Mouse (Mus musculus) cerebellum, adult 2 months (tissue): ENCODE data around the gene Ube2j2. TPM values are rescaled to one million over a fixed set of nuclear protein-coding genes. Genes with fewer than 3 reads are reported as not detected.
A peak's percentile ranks its signal among the peaks of the same experiment; 100 is the strongest.

Experiments used
- DNase-seq, 2 experiments: peaks; one replicate each; pipeline ENCODE4 v3.0.0; 2021
- H3K27ac ChIP-seq: fragments of 200-500 bp; 2 replicates; pipeline ENCODE4 v1.5.1; 2012; ENCODE audit warnings: low read length, control low read depth, inconsistent platforms; ENCODE audit not compliant: insufficient read depth
- H3K27me3 ChIP-seq: fragments of 200-500 bp; 2 replicates; pipeline ENCODE4 v1.6.1; 2012; ENCODE audit warnings: inconsistent platforms, mild to moderate bottlenecking, low read length, moderate library complexity; ENCODE audit not compliant: control insufficient read depth, insufficient read depth
- H3K4me1 ChIP-seq: fragments of 200-500 bp; 2 replicates; pipeline ENCODE4 v1.6.1; 2011; ENCODE audit warnings: low read length; ENCODE audit not compliant: control insufficient read depth, insufficient read depth
- H3K4me3 ChIP-seq: fragments of 200-500 bp; replicated peaks from 2 replicates; pipeline ENCODE3; 2011; ENCODE audit warnings: mild to moderate bottlenecking, low read depth, low read length, control low read depth; ENCODE audit not compliant: insufficient read depth
- CTCF ChIP-seq: fragments of 200-500 bp; IDR thresholded peaks from 2 replicates; pipeline ENCODE4 v1.5.1; 2011; ENCODE audit warnings: low read depth, mild to moderate bottlenecking, control low read depth, low read length, moderate library complexity, borderline replicate concordance; ENCODE audit not compliant: insufficient read depth
- POLR2A ChIP-seq: fragments of 200-500 bp; IDR thresholded peaks from 2 replicates; pipeline ENCODE4 v1.6.1; 2011; ENCODE audit warnings: low read length, control low read depth, borderline replicate concordance; ENCODE audit not compliant: insufficient read depth
- WGBS: fragments of 180-500 bp; shearing (Covaris S2); methylation state at CpG from one replicate; pipeline ENCODE4 v1.1.7; 2018; 5-methylcytosine and 5-hydroxymethylcytosine counted together
- polyA plus RNA-seq: library from polyadenylated mRNA; depleted of rRNA; stranded (reverse); fragments of >200 nt; gene quantifications from 2 replicates; pipeline ENCODE4 v1.2.3, GENCODE M21; 2012; rRNA removed

The Ube2j2 gene
- polyA plus RNA-seq, 1 experiment = 78.4 TPM

DNA sequence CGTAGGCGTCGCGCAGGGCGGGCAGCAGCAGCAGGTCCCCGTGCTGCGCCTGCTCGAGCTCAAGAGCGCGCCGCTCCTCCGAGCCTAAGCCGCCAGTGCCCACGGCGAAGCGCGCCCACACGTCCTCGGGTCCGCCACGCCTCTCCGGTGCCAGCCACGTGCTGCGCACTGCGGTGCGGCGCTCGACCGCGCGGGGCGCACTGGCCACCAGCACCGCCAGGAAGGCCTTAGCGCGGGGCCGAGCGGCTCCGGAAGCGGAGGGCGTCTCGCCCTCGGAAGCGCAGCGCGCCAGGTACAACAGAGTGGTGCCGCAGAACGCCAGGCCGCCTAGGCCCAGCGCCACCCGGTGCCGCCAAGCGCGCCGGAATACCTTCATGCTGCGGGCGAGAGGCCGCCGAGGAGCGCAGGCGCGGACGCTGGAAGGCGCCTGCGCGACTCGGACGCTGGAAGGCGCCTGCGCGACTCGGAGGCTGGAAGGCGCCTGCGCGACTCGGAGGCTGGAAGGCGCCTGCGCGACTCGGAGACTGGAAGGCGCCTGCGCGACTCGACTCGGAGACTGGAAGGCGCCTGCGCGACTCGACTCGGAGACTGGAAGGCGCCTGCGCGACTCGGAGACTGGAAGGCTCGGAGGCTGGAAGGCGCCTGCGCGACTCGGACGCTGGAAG lies 48.7 kb downstream of the Ube2j2 start, which contains the start of the genes B3galt6 and Sdf4:
Gene B3galt6 (minus strand): TSS at position 409 of the 665 bp plus-strand sequence.
Gene Sdf4 (plus strand): TSS at position 632 of the 665 bp plus-strand sequence.
- Histone ChIP-seq H3K27ac (peak within 1 kb of the TSS; percentile 99), H3K27me3 (no peaks in the 10 kb centered on the region), H3K4me1 (peaks cover 12% of the 10 kb centered on the region), H3K4me3 (peak within 1 kb of the TSS; percentile 90)
- peak; percentile 72 for TF ChIP-seq CTCF
- TF ChIP-seq POLR2A = peak; percentile 68
- under 1% methylated on average over 99 of the region's 99 CpGs for WGBS
- DNase-seq = peak; percentile 92 to 95

DNA sequence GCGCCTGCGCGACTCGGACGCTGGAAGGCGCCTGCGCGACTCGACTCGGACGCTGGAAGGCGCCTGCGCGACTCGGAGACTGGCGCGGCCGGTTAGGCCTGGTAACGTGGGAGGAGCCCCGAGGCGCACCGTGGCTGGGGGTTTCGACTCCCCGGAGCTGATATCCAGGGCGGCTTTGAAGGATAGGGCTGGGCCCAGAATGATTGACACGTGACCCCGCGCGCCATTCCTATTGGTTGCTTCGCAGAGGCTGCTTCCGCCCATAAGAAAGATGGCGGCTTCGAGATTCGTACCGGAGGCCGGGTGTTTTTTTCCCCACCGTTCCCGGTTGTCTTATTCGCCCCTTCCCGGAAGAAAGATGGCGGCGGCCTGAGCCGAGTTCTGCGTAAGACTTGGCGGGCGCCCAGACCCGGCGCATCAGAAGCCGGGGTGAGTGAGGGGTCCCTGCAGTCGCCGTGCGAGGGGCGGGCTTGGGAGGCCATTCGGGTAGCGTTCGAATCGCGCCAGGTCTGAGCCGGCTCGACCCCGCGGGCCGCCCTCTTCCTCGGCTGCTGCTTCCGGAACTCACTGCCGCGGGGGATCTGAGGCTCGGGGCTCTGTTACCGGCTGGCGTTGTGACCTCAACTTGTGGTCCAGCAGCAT lies 49.4 kb downstream of the Ube2j2 start:
- Histone ChIP-seq H3K4me1 (peaks cover 12% of the 10 kb centered on the region), H3K27me3 (no peaks in the 10 kb centered on the region), H3K4me3 (peak overlapping the region; percentile 90), H3K27ac (peak overlapping the region; percentile 99)
- peak in 1 of 2 experiments; percentile 98 for DNase-seq
- WGBS = under 1% methylated on average over 70 of the region's 70 CpGs
- TF ChIP-seq POLR2A (no peak), CTCF (no peak)

DNA sequence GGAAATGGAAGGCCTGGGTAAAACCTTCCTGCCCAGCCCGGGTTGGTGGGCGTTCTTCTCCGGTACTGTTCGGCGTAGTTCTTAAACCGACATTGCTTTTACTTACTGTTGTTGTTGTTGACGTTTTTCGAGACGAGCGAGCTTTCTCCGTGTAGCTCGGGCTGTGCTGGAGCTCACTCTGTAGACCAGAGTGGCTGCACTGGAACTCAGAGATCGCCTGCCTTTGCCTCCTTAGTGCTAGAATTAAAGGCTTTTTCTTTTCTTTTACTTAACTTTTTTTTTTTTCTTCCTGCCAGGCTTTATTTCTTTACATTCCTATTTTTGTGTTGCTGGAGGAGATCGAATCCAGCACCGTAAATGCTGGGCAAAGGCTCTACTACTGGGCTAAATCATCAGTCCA lies 50.0 kb downstream of the Ube2j2 start:
- peak overlapping the region; percentile 90 for H3K4me3 ChIP-seq
- peak overlapping the region; percentile 99 for H3K27ac ChIP-seq
- no peaks in the 10 kb centered on the region for H3K27me3 ChIP-seq
- no peak for DNase-seq
- TF ChIP-seq POLR2A = no peak
- TF ChIP-seq CTCF = no peak
- WGBS = 3% methylated on average over 15 of the region's 15 CpGs
- H3K4me1 ChIP-seq = peaks cover 12% of the 10 kb centered on the region

DNA sequence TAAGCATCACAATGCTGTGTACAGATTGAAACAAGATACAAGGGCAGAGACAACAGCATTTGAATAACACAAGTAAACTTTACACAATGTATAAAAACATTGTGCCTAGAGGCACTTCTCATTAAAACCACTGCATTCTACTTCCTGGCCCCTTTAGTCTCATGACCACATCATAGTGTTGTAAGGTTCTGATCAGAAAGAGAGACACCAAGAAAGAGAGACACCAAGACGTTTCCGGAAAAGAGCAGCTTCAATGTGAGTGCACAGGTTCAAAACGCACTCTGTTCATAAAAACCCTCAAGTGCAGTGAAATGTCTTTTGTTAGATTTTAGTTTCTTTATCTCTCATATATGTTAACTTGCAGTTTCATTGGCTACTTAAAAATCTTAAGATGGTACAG lies 60.5 kb downstream of the Ube2j2 start:
- DNase-seq = no peak
- WGBS = 93% methylated on average over 3 of the region's 3 CpGs
- Histone ChIP-seq H3K27ac (no peak overlapping the region), H3K27me3 (no peaks in the 10 kb centered on the region), H3K4me3 (no peak overlapping the region), H3K4me1 (no peaks in the 10 kb centered on the region)
- no peak for TF ChIP-seq POLR2A
- no peak for TF ChIP-seq CTCF

DNA sequence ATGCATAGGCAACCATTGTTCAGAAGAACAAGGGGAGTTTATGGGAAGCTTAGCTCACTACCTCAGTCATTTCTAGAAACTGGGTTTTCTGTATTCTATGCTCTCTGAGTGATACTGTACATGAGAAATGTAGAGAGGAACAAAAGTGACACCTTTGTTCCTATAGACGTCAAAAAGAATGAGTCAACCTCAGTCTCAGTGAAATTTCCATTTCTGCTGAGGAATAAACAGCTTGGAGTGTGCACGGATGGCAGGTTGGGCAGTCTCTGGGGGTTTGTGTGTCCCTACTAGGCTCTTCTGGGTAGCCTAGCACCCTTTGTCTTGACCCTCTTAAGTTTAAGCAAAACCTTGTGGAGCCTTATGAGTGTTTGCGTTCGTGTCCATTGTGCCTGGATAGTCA lies 64.7 kb downstream of the Ube2j2 start:
- WGBS = 90% methylated on average over 4 of the region's 4 CpGs
- no peak overlapping the region for H3K27ac ChIP-seq
- no peaks in the 10 kb centered on the region for H3K27me3 ChIP-seq
- H3K4me1 ChIP-seq = no peaks in the 10 kb centered on the region
- no peak for DNase-seq
- TF ChIP-seq CTCF = no peak
- TF ChIP-seq POLR2A = no peak
- H3K4me3 ChIP-seq = no peak overlapping the region

Other genes with a start within 250 kb of the Ube2j2 start
- 112 and 114 TPM in 2 replicates for gene Fndc10, start 249.5 kb upstream of the Ube2j2 start, polyA plus RNA-seq
- gene Ssu72, start 239.0 kb upstream of the Ube2j2 start, polyA plus RNA-seq = 141 and 152 TPM in 2 replicates
- 123 and 133 TPM in 2 replicates for gene Tmem240, start 209.0 kb upstream of the Ube2j2 start, polyA plus RNA-seq
- 114 and 123 TPM in 2 replicates for gene Atad3a, start 182.7 kb upstream of the Ube2j2 start, polyA plus RNA-seq
- 33.8 and 35.4 TPM in 2 replicates for gene Vwa1, start 169.1 kb upstream of the Ube2j2 start, polyA plus RNA-seq
- gene Tmem88b, start 158.0 kb upstream of the Ube2j2 start, polyA plus RNA-seq = 61.7 and 81.7 TPM in 2 replicates
- gene Ankrd65, start 153.4 kb upstream of the Ube2j2 start, polyA plus RNA-seq = 0.13 and 0.16 TPM in 2 replicates
- 109 TPM in 2 replicates for gene Mrpl20, start 141.0 kb upstream of the Ube2j2 start, polyA plus RNA-seq
- gene Ccnl2, start 131.3 kb upstream of the Ube2j2 start, polyA plus RNA-seq = 171 and 172 TPM in 2 replicates
- 155 and 159 TPM in 2 replicates for gene Aurkaip1, start 112.6 kb upstream of the Ube2j2 start, polyA plus RNA-seq
- gene Mxra8, start 104.2 kb upstream of the Ube2j2 start, polyA plus RNA-seq = 23.8 and 29.7 TPM in 2 replicates
- 160 and 163 TPM in 2 replicates for gene Dvl1, start 96.4 kb upstream of the Ube2j2 start, polyA plus RNA-seq
- 0.87 and 1.0 TPM in 2 replicates for gene Tas1r3, start 80.5 kb upstream of the Ube2j2 start, polyA plus RNA-seq
- gene Cptp, start 74.4 kb upstream of the Ube2j2 start, polyA plus RNA-seq = 40.5 and 45.1 TPM in 2 replicates
- gene Ints11, start 74.3 kb upstream of the Ube2j2 start, polyA plus RNA-seq = 50.1 and 52.2 TPM in 2 replicates
- 69.9 and 70.1 TPM in 2 replicates for gene Pusl1, start 52.0 kb upstream of the Ube2j2 start, polyA plus RNA-seq
- gene Acap3, start 52.0 kb upstream of the Ube2j2 start, polyA plus RNA-seq = 98.5 and 99.2 TPM in 2 replicates
- gene C1qtnf12, start 18.5 kb downstream of the Ube2j2 start, polyA plus RNA-seq = 16.8 and 22.1 TPM in 2 replicates
- gene B3galt6, start 48.8 kb downstream of the Ube2j2 start, polyA plus RNA-seq = 10.8 and 11.4 TPM in 2 replicates
- 136 and 142 TPM in 2 replicates for gene Sdf4, start 49.0 kb downstream of the Ube2j2 start, polyA plus RNA-seq
- 3.6 and 5.2 TPM in 2 replicates for gene Tnfrsf4, start 70.0 kb downstream of the Ube2j2 start, polyA plus RNA-seq
- gene Tnfrsf18, start 82.3 kb downstream of the Ube2j2 start, polyA plus RNA-seq = 0.10 and 0.11 TPM in 2 replicates
- 0.11 and 0.32 TPM in 2 replicates for gene Ttll10, start 115.6 kb downstream of the Ube2j2 start, polyA plus RNA-seq
- gene 9430015G10Rik, start 166.2 kb downstream of the Ube2j2 start, polyA plus RNA-seq = 32.6 and 34.3 TPM in 2 replicates
- gene Rnf223, start 186.7 kb downstream of the Ube2j2 start, polyA plus RNA-seq = 2.0 and 2.1 TPM in 2 replicates